Mouse (Mus musculus): ENCODE data around the gene Cldn34b3.
"Not testable (repeated sequence)": the region's sequence is repeated elsewhere in the genome, so short reads cannot be mapped to it uniquely, and the experiment has no call there.

Gene Cldn34b3

GRCm38 (mm10) chrX:76264004-76264403 lies at the start of gene Cldn34b3:
Cldn34b3 (plus strand) TSS chrX:76264304.
- not testable (repeated sequence) for DNase-seq (ENCODE audit: low spot score in 2 of 2)
